Mouse (Mus musculus) forebrain, embryonic 16.5 days (tissue): ENCODE data around the gene P4hb. TPM values are rescaled to one million over a fixed set of nuclear protein-coding genes. Genes with fewer than 3 reads are reported as not detected.

Experiments used
- ATAC-seq: fragments of 200-750 bp; cut with Nextera tagmentation; 2 replicates; pipeline ENCODE4 v1.8.0; 2017; ENCODE audit warnings: mild to moderate bottlenecking, moderate library complexity
- H3K27ac ChIP-seq: fragments of 300-500 bp; sonication (generic); 2 replicates; pipeline ENCODE4 v1.5.1; 2014; ENCODE audit warnings: low read length, control low read depth
- H3K27me3 ChIP-seq: fragments of 300-500 bp; sonication (generic); replicated peaks from 2 replicates; pipeline ENCODE4 v1.6.1; 2014; ENCODE audit warnings: low read length; ENCODE audit not compliant: control insufficient read depth, insufficient read depth
- H3K36me3 ChIP-seq: fragments of 300-500 bp; sonication (generic); 2 replicates; pipeline ENCODE4 v1.6.1; 2014; ENCODE audit not compliant: control insufficient read depth, insufficient read depth
- H3K4me1 ChIP-seq: fragments of 300-500 bp; sonication (generic); replicated peaks from 2 replicates; pipeline ENCODE4 v1.6.1; 2014; ENCODE audit warnings: low read length; ENCODE audit not compliant: control insufficient read depth, insufficient read depth
- H3K4me2 ChIP-seq: fragments of 300-500 bp; sonication (generic); 2 replicates; pipeline ENCODE4 v1.6.1; 2014; ENCODE audit warnings: mild to moderate bottlenecking, low read length, control low read depth
- H3K4me3 ChIP-seq: fragments of 300-500 bp; sonication (generic); replicated peaks from 2 replicates; pipeline ENCODE4 v1.5.1; 2014; ENCODE audit warnings: mild to moderate bottlenecking, low read length, control low read depth
- H3K9ac ChIP-seq: fragments of 300-500 bp; sonication (generic); replicated peaks from 2 replicates; pipeline ENCODE4 v1.6.1; 2014; ENCODE audit warnings: low read depth, low read length, control low read depth
- H3K9me3 ChIP-seq: fragments of 300-500 bp; sonication (generic); 2 replicates; pipeline ENCODE4 v1.6.1; 2016; ENCODE audit warnings: low read length; ENCODE audit not compliant: control insufficient read depth
- WGBS: fragments of 180-500 bp; shearing (Covaris S2); extraction: QIAGEN DNeasy Blood & Tissue Kit; methylation state at CpG from one replicate; pipeline ENCODE4 v1.1.7; 2014; 5-methylcytosine and 5-hydroxymethylcytosine counted together
- polyA plus RNA-seq: library from polyadenylated mRNA; unstranded; fragments of >200 nt; fragmentation: Nextera tagmentation; extraction: Ambion mirVana; gene quantifications from 2 replicates; pipeline ENCODE4 v1.2.1, GENCODE M21; 2015

Gene P4hb
- polyA plus RNA-seq, 1 experiment from 2014 or later: 238 TPM

- no peak for ATAC-seq
- no peak overlapping the region for H3K27ac ChIP-seq
- 58% methylated on average over 3 of the region's 3 CpGs for WGBS
- no peak overlapping the region for H3K4me3 ChIP-seq
- H3K4me2 ChIP-seq: no peak overlapping the region
- H3K9me3 ChIP-seq: no peaks in the 10 kb centered on the region
- no peaks in the 10 kb centered on the region for H3K27me3 ChIP-seq
- H3K4me1 ChIP-seq: peaks cover 5% of the 10 kb centered on the region
- H3K36me3 ChIP-seq: peaks cover 7% of the 10 kb centered on the region; the same call in 1 of the 2 replicates
- no peak overlapping the region for H3K9ac ChIP-seq
Measured at GRCm38 (mm10) chr11:120538485-120538884, 34.6 kb downstream of the P4hb start.

DNA sequence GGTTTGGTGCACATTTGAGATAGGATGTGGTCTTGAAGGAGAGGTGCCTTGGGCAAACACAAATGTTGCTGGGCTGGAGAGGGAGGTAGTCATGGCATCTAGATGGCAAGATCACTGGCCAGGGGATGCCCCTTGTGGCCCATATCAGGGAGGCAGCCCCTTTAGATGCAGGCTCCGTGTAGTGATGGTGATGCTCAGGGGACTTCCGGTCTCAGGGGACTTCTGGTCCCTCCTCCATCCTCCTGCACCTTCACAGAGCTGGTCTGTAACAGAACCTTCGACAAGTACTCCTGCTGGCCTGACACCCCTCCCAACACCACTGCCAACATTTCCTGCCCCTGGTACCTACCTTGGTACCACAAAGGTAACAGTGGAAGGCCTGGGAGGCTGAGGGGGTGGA is 37.2 kb downstream of the P4hb start:
- no peak overlapping the region for H3K4me2 ChIP-seq
- no peak overlapping the region for H3K4me3 ChIP-seq
- no peaks in the 10 kb centered on the region for H3K9me3 ChIP-seq
- H3K4me1 ChIP-seq: peaks cover 7% of the 10 kb centered on the region
- ATAC-seq: no peak
- H3K9ac ChIP-seq: no peak overlapping the region
- H3K36me3 ChIP-seq: no peaks in the 10 kb centered on the region
- H3K27ac ChIP-seq: no peak overlapping the region
- H3K27me3 ChIP-seq: peaks cover 22% of the 10 kb centered on the region
- 80% methylated on average over 3 of the region's 3 CpGs for WGBS

- Histone ChIP-seq H3K4me1 (peaks cover 14% of the 10 kb centered on the region), H3K36me3 (no peaks in the 10 kb centered on the region), H3K4me3 (no peak overlapping the region), H3K9me3 (no peaks in the 10 kb centered on the region), H3K4me2 (no peak overlapping the region), H3K27ac (no peak overlapping the region), H3K9ac (no peak overlapping the region), H3K27me3 (peaks cover 28% of the 10 kb centered on the region)
- 68% methylated on average over 3 of the region's 3 CpGs for WGBS
- no peak for ATAC-seq
Measured at GRCm38 (mm10) chr11:120535145-120535544, 37.9 kb downstream of the P4hb start.

DNA sequence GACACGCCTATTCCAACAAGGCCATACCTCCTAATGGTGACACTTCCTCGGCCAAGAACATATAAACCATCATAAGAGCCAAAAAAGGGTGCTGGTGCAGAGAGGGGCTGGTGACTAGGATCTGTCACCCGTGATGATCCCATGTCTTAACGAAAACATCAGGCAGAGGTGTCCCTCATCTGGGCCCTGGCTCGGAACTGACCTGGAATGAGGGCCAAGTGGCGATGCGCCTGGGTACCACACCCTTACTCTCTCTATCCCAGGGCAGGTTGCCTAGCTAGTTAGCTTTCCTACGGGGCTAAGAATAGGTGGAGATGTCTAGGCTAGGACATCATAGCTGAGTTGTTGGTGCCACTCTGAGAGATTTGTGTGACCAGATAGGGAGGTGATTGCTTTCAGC is 39.0 kb downstream of the P4hb start:
- Histone ChIP-seq H3K27me3 (peaks cover 38% of the 10 kb centered on the region), H3K4me3 (no peak overlapping the region), H3K9me3 (no peaks in the 10 kb centered on the region), H3K36me3 (no peaks in the 10 kb centered on the region), H3K4me1 (peaks cover 10% of the 10 kb centered on the region), H3K27ac (no peak overlapping the region), H3K9ac (no peak overlapping the region), H3K4me2 (no peak overlapping the region)
- WGBS: 86% methylated on average over 8 of the region's 8 CpGs
- no peak for ATAC-seq

DNA sequence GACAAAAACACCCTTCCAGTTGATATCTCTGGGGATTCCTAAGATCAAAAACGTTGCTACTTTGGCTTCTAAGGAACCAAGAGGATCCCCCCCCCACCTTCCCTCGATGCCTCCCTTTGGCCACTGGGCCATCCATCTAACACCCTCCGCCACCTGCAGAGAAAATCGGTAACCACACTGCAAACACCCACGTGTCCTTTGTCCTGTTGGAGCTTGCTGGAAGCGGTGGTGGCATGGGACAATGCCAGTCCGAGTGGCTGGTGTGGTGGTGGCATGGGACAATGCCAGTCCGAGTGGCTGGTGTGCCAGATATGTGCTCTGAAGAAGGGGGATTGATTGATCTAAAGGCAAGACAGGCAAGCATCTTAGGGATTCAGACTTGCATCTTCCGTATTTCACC is 41.4 kb downstream of the P4hb start:
- Histone ChIP-seq H3K4me3 (no peak overlapping the region), H3K4me2 (no peak overlapping the region), H3K27ac (no peak overlapping the region), H3K9me3 (no peaks in the 10 kb centered on the region), H3K9ac (no peak overlapping the region), H3K27me3 (peaks cover 49% of the 10 kb centered on the region), H3K36me3 (no peaks in the 10 kb centered on the region), H3K4me1 (peaks cover 9% of the 10 kb centered on the region)
- 31% methylated on average over 9 of the region's 9 CpGs for WGBS
- no peak for ATAC-seq

- WGBS: 7% methylated on average over 57 of the region's 62 CpGs
- peak within 1 kb of the TSS; percentile 36 for H3K4me3 ChIP-seq
- no peaks in the 10 kb centered on the region for H3K9me3 ChIP-seq
- peak within 1 kb of the TSS; percentile 42 for H3K9ac ChIP-seq
- H3K27me3 ChIP-seq: peaks cover 49% of the 10 kb centered on the region
- no peak within 1 kb of the TSS for H3K27ac ChIP-seq
- no peaks in the 10 kb centered on the region for H3K36me3 ChIP-seq
- H3K4me1 ChIP-seq: peaks cover 9% of the 10 kb centered on the region
- ATAC-seq: no peak
- peak within 1 kb of the TSS; percentile 55 for H3K4me2 ChIP-seq
Measured at GRCm38 (mm10) chr11:120530085-120530964, 42.7 kb downstream of the P4hb start, which contains the start of gene Gcgr. Gcgr (plus strand) TSS chr11:120530699.

GRCm38 (mm10) chr11:120528903-120529302 is 44.1 kb downstream of the P4hb start:
- H3K9me3 ChIP-seq: no peaks in the 10 kb centered on the region
- no peak overlapping the region for H3K27ac ChIP-seq
- no peak overlapping the region for H3K4me2 ChIP-seq
- no peaks in the 10 kb centered on the region for H3K36me3 ChIP-seq
- WGBS: 59% methylated on average over 4 of the region's 4 CpGs
- H3K4me1 ChIP-seq: peaks cover 9% of the 10 kb centered on the region
- H3K9ac ChIP-seq: no peak overlapping the region
- no peak for ATAC-seq
- no peak overlapping the region for H3K4me3 ChIP-seq
- H3K27me3 ChIP-seq: peaks cover 49% of the 10 kb centered on the region

DNA sequence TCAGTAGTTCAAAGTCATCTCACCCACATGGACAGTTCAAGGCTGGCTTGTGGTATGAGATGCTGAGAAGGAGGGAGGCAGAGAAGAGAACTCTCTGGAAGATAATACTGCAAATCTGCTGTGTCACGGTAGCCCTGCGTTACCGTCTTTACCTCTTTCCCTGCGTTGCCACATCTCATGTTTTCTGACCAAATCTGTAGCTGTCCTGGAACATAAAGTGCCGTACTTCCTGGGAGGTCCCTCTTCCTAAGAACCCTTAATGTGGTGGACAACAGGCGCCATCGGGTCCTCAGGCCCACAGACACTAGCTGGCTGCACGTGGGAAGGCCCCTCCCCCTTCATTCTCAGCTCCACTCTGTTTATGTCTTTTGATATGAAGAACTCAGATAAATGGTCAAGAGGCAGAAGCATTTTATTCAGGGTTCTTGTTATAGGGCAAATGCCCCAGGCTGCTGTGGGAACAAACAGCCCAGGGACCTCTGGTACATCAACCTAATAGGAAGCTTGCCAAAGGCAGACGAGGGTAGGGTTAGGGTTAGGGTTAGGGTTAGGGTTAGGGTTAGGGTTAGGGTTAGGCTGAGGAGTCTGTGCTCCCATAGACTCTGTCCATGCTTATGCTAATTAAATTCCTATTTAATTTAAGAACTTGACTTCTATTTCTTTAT is 45.2 kb downstream of the P4hb start:
- H3K9me3 ChIP-seq: no peaks in the 10 kb centered on the region
- no peak overlapping the region for H3K27ac ChIP-seq
- H3K4me2 ChIP-seq: no peak overlapping the region
- no peak for ATAC-seq
- no peaks in the 10 kb centered on the region for H3K36me3 ChIP-seq
- peaks cover 9% of the 10 kb centered on the region for H3K4me1 ChIP-seq
- H3K27me3 ChIP-seq: peaks cover 44% of the 10 kb centered on the region
- no peak overlapping the region for H3K4me3 ChIP-seq
- no peak overlapping the region for H3K9ac ChIP-seq
- WGBS: 82% methylated on average over 9 of the region's 9 CpGs

DNA sequence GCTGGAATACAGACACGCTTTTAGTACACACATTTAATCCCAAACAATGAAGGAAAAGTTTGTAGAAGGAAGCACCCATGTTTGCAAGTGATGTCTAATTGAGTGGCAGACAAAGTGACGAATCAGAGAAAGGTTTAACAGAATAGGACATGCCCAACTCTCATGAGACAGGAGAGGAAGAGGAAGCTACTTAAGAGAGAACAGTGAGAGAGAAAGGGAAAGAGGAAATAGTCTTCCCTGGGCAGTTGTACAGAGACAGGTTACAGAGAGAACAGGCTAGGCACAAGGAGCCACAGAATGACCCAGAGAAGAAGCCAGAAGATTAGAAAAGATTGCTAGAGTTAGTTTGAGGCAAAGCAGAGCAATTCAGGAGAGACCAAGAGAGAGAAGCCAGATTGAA is 47.1 kb downstream of the P4hb start:
- WGBS: 83% methylated on average over 2 of the region's 2 CpGs
- H3K27me3 ChIP-seq: peaks cover 29% of the 10 kb centered on the region
- no peak for ATAC-seq

More for the DNA sequence above, 47.1 kb downstream of the P4hb start:
- no peaks in the 10 kb centered on the region for H3K36me3 ChIP-seq
- peaks cover 8% of the 10 kb centered on the region for H3K4me1 ChIP-seq
- no peak overlapping the region for H3K4me3 ChIP-seq
- H3K9me3 ChIP-seq: no peaks in the 10 kb centered on the region
- no peak overlapping the region for H3K9ac ChIP-seq
- H3K4me2 ChIP-seq: no peak overlapping the region
- H3K27ac ChIP-seq: no peak overlapping the region
